Mouse (Mus musculus) c-Kit-positive CD71-positive TER-119-negative erythroid progenitor cells, embryonic 14.5 days (primary cell): Measurements from ENCODE around the gene Jchain.
A peak's percentile ranks its signal among the peaks of the same experiment; 100 is the strongest.
"Not testable (repeated sequence)": the region's sequence is repeated elsewhere in the genome, so short reads cannot be mapped to it uniquely, and the experiment has no call there.

ENCODE experiments used
- DNase-seq: peaks from one replicate; pipeline ENCODE4 v3.0.0-alpha.2; 2013; ENCODE audit warnings: low read depth

Jchain gene

DNA sequence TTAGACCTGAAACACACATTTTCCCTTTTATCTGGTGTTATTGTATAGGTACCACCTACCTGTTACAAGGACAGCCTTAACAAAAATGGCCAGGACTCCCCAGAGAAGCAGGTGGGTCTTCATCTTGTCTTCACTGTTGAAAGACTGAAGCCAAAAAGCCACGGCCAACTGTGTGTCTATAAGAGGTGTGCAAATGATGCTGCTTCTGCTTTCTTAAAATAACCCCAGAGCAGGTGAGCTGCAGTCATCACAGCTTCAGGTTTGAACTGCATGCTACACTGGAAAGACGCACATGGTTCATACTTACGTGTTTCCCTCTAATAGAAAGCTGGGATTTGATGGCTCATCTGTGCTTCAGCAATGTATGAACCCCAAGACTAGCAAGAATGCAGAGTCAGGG is at the start of gene Jchain:
Gene Jchain, minus strand, starts transcription at position 235 of the 400 bp plus-strand sequence.
- no peak for DNase-seq

DNA sequence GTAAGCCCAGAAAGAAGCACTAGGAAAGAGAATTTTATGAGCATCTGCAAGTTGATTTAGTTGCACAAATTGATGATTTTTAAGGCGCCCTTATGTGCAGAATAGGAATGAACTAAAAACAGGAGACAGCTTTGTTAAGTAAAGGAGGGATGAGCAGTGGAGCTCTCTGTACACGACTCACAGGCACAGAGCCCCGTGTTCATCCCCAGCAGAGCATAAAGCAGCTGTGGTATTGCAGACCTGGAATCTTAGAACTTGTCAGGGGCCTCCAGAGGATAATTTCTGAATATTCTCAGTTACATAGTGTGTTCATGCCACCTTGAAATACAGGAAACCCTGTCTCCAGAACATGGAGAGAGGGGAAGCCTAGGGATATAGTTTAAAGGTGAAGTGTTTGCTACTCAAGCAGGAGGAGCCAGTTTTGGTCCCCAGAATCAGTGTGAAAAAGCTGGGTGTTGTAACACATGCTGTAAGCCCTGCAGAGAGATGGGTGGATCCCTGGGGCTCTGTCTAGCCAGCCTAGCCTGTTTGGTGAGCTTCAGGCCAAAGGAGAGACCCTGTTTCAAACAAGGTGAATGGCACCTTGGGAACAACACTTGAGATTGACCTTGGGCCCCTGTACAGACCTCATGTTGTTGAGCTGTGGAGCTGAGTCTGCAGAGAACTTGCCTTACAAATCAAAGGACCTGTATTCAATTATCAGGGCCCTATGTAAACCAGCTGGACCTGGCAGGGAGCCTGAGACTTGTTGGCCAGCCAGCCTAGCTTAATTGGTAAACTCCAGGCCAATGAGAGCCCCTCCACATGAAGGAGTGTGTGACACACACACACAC is 48.0 kb upstream of the Jchain start:
- no peak for DNase-seq

DNA sequence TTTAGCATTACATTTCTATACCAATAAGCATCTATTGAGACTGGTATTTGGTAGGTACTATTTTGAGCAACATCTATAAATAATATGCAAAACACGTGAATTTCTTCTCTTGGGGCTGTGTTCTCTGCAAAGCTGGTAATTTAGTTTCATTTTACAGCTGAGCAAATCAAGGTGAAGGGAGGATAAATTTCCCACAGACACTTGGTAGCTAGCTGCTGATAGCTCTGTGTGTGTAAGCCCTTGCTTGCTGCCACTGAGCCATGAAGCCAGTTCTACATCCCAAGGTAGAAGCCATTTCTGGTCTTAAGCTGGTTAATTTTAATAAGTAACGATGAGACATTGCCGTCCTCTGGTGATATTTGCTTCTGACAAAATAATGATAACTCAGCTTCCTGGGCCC is 47.1 kb upstream of the Jchain start:
- no peak for DNase-seq

DNA sequence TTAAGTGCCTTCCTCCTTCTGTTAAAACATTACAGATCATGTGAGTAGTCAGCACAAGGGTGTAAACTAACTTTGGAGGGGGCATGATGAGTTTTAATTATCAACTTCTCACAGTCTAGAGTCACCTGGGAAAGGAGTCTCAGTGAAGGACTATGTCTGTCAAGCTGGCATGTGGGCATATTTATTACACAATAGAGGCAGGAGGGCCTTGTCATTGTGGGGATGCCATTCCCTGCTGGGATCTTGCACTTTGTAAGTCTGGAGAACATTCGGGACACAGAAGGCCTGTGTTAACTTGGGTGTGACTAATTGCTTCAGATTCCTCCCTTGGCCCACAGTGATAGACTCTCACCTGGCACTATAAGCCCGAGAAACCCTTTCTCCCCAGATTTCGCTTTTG is 41.9 kb upstream of the Jchain start:
- no peak for DNase-seq

DNA sequence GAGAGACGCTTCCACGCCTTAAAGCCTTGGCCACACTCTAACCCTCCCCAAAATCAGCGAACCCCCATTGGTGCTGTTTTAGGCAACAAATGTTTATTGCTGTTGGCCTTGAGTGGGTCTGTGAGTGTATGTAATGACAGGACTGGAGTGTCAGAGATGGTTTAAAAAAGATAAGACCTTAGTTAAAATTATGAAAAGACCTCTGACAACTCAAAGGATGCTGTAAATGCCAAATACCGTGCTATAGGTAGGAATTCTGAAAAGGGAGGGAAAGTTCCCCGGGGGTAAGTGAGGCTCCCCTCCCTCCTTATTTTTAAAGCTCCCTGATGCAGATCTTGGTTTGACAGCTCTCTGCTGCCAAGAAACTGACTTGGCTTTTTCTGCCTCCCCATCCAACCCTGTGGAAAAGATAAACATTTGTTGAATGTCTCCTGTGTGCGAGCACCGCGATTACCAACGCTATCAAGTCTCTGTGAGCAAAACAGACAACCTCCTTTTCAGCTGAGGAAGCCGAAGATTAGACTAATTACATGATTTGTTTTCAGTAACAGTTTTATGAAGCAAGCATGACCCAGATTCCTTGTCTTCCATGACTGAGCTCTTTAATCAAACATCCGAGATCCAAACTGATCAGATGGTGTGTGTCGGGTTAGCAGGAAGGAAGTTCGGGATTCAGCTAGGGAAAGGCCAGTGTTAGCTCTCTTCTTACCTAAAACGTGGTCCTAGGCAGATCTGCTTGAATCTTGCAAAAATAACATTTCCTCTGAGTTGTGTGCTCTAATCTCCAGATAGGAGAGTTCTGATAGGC is 38.5 kb upstream of the Jchain start:
- peak; percentile 65 for DNase-seq

DNA sequence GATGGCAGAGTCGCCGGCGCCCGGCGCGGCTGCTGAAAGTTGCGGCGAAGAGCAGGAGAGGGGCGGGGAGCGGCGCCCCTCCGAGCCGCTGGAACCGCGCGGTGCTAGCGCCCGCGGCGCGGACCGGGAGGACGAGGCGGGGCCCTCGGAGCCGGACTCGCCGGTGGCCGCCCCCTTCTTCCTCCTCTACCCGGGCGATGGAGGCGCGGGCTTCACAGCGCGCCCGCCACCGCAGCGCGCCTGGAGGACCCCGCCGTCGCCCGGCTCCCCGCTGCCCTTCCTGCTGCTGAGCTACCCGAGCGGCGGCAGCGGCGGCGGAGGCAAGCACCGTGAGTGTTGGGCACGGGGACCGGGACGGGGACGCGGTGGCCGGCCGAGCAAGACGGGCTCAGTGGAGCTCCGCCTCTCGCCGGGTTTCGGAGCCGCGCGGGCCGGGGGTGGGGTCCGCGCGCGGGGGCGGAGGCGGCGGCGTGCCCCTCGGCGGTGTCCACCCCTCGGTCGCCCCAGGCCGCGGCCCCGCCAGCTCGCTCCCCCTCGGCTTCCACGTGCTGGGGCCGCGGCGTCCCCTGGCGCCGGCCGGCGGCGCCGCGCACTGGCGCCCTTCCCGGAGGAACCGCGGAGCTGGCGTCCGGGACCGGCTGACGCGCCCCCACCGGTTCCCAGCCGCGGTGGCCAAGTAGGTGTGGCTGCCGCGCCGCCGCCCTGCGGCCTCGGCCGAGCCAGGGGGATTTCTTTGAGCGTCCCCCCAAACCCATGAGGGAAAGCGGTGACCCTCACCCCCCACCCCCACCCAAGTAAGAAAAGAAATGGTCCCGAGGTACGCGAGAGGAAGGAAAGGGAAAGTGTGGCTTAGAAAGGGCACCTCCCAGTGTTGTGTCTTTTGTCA is 37.7 kb upstream of the Jchain start:
- no peak for DNase-seq

DNA sequence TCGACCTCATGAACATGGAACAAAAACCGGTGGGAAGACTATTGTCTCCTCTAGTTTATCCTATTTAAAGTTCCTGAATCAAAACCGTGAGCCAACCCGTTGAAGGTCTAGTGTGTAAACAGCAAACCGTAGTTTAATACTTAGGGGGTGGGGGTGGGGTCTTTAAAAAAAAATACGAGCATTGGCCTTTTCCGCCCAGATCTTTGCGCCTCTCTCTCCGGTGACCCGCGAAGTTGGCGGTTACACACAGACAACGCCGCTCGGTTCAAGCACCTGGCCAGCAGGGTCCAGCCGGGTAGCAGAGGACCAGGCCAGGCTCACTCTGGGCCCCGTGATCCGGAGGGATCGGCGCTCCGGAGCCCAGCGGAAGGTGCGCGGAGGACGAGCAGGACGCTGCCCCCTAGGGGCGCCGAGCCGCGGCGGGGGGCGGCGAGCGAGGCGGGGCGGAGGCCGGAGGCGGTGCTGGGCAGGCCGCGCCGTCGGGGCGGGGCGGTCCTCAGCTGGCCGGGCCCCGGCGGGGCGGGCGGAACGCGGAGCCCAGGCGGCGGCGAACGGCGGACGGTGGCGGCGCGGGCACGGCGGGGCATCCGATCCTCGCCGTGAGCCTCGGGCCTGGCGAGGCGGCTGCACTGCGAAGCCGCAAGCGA is 36.9 kb upstream of the Jchain start, which contains the start of gene Rufy3:
Gene Rufy3, plus strand, starts transcription at position 540 of the 647 bp plus-strand sequence.
- DNase-seq: no peak

DNA sequence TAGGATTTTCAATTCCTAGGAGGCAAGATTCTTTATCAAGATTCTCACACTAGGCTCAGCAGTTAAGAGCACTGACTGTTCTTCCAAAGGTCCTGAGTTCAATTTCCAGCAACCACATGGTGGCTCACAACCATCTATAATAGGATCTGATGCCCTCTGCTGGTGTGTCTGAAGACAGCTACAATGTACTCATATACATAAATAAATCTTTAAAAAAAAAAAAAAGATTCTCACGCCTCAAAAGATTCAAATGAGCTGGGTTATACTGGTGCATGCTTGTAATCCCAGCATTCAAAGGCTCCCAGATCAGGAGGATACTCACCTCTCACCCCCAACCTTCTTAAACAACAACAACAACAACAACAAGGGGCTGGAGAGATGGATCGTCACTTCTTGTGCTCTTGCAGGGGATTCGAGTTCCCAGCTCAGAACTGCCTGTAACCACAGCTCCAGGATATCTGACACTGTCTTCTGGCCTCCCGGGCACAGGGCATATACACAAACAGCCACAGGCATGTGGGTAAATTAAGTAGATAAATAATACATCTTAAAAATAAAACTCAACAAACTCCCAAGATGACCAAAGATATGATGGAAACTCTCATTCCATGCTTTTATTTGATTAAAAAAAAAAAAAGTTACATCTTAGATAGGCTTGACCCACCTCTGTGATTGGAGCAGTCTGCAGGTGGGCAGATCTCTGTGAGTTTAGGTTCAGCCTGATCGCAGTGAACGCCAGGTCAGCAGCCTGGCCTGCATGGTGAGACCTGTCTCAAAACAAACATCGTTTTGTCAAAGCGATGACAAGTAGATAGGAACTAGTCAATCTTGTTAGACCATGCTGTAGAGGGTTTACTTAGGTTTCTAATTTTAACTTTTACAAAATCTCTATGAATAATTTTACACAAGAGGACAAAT is 35.4 kb upstream of the Jchain start:
- no peak for DNase-seq

DNA sequence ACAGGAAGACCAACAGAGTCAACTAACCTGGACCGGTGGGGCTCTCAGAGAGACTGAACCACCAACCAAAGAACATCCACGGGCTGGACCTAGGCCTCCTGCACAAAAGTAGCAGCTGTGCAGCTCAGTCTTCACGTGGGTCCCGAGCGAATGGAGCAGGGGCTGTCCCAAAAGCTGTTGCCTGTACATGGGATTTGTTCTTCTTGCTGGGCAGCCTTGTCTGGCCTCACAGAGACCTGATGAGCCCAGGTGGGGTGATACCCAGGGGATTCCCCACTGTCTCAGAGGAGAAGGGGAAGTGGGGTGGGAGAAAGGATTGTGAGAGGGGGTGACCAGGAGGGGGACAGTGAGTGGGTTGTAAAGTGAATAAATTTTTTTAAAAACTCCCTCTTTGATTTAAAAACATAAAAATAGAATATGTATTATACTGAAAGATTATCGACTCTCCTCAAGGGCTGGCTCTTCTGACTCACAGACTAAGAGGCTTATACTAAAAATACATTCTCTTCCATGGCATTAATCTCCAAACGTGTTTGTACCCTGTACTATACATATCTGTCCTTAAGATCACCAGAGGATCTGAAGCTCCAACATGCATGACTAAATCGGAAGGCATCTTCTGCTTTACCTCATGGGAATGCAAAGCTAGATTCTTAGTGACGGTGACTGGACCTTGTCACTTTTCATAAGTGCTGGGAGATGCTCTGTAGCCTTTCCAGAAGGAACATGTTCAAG is 33.6 kb upstream of the Jchain start:
- no peak for DNase-seq

DNA sequence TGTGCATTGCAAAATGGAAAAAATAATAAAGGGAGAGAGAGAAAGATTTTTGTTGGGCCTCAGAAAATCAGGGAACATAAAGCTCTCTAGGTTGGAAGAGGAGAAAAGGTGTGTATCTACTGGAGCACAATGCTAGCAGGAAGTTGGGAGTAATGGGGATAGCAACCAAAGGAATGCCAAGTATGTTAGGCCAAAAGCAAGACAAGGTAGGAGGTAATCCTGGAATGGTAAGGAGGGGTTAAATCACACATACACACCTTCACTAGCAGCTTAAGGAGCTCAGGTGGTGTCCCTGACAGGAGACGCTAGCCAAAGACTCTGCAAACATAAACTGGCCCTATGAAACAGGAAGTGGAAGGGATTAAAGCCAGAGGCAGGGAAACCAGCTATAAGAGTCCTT is 31.3 kb upstream of the Jchain start:
- DNase-seq: no peak

DNA sequence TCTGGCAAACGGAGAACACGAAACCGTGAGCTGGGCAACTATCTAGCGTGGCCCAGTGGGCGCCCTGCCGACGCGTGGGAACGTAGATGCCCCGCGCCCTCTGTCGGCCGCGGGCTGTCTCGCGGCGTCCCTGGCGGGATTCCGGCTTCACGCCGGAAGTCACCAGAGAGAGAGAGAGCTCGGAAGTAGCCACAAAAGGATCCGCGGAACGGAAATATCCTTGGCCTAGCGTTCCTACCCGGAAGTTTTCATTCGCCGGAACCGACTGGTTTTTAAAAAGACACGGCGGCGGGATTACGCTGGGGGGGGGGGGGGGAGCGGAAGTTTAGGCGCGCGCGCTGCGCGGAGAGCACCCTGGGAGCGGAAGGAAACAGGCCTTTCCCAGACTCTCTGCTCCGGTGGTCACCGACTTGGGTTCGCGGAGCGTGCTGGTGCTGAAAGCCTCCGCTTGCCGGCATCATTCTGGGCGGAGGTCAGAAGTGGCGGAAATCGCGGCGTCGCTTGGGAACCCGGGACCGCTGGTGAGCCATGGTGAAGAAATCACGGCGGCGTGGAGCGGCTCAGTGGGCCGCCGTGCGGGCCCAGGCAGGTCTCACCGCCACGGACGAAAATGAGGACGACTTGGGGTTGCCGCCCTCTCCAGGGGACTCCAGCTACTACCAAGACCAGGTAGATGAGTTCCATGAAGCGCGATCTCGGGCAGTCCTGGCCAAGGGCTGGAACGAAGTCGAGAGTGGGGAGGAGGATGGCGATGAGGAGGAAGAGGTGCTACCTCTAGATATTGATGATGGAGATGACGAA is 26.6 kb upstream of the Jchain start, which contains the start of gene Utp3:
Gene Utp3, plus strand, starts transcription at position 377 of the 801 bp plus-strand sequence.
- DNase-seq: peak; percentile 99

DNA sequence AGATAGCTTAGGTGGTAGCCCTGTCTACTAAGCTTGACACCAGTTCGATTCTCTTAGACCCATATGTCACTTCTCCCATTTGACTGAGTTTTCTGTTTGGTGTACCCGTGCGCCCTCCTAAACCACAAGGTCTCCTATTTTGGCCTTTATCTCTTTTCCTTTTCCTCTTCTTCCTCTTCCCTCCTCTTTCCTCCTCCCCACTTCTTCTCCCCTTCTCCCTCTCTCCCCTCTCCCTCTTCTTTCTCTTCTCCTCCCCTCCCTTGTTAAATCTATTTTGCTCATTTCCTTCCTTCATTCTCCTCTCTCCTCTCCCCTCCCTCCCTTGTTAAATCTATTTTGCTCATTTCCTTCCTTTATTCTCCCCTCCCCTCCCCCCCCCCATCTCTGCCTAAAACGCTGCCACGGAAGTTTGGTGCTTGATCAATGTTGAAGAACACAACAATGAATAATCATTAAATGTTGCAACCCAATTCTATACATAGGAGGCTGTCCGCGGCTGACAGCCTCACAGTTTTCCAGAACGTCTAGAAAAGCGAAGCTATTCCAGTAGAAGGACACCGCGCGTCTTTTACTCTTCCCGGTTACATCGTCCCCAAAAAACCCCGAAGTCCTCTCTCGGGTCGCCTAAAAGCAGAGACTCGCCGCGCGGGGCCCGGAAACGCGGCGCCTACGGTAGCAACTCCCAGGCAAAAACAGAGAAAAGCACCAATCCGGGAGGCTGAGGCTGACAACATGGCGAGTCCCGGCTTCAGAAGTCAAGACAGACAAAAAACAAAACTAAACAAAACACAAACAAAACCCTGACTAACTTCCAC is 25.8 kb upstream of the Jchain start:
- no peak for DNase-seq

DNA sequence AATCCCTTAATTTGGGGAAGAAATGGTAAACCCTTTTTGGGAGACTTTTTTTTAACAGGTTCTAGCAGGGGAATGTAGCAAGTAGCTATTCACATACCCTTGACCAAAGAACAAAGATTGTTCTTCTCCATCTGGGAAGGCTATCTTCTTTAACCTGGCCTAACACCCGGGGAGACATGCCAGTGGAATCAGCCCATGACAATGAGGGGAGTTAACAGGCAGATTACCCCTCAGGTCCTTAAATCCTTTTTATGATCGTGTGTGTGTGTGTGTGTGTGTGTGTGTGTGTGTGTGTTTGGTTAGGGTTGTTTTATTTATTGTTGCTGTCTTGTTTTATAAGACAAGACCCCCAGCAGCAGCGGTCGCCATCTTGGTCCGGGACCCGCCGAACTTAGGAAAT is 17.8 kb upstream of the Jchain start:
- no peak for DNase-seq

DNA sequence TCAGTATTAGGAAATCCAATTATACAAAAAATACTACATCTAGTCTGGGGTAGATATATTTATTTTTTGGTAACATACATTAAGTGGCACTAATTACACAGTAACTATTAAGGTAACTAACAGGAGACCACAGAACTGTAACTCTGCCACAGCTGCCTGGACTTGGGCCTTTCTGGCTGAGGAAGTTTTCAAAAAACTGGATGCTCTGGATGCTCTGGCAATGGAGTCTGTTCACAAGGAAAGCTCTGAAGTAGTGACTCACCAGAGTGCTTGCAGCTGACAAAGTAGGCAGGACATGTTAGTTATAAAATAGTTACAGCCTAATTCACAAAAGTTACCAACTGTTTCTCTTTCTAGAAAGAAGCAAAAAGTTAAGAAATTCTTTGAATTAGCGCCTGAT is 16.7 kb upstream of the Jchain start:
- DNase-seq: not testable (repeated sequence)

DNA sequence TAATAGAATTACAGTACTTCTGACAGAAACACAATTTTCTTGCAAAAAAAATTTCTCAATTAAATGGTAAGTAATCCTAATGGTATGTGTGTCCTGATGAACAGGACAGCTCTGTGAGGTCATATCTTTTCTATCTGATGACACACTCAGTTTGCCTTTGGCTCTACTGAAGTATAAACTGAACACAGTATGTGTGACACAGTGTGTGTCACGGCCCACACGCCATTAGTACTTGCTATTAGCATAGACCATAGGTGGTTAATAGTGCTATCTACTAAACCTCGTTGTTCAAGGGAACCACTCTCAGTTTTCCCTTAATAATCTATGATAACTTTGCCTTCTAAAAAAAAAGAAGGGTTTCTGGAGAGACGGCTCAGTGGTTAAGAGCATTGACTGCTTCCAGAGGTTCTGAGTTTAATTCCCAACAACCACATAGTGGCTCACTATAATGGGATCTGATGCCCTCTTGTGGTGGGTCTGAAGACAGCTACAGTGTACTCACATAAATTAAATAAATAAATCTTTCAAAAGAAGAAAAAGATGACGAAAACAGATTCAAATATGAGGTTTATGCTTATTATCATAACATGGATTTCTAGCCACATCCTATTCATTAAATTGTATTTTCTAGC is 15.1 kb upstream of the Jchain start:
- DNase-seq: no peak

DNA sequence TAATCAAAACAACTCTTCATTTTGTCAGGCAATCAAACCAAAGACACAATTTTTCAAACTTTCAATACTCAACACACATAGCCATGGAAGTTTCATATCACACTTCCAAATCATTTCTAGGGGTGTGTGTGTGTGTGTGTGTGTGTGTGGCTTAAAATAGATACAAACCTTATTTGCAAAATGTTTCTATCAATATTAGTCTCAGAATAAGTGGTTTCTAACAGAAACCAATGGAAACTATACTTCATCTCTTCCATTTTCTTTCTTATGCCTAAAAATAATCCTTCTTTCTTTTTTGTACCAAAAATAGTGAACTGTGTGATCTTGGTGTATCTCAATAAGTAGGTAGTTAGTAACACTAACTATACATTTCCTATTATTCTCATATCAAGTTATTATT is 13.2 kb upstream of the Jchain start:
- no peak for DNase-seq

DNA sequence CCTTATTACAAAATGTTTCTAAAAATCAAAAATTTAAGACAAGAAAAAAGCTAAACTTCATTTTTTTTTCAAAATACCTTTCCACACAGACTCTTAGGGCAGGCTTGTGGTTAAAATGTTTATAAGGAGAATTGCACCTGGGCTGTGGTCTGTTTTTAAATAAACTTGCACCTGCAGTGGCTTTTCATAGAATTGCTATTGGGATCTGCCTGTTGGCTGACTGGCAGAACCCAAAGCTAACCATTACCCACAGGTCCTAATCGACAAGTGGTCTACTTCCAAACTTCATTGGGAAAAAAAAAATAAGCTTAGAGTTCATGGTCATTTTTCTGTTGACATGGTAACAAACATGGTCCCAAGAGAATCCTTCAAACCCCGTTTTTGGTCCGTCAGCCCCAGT is 7.0 kb upstream of the Jchain start:
- DNase-seq: no peak

DNA sequence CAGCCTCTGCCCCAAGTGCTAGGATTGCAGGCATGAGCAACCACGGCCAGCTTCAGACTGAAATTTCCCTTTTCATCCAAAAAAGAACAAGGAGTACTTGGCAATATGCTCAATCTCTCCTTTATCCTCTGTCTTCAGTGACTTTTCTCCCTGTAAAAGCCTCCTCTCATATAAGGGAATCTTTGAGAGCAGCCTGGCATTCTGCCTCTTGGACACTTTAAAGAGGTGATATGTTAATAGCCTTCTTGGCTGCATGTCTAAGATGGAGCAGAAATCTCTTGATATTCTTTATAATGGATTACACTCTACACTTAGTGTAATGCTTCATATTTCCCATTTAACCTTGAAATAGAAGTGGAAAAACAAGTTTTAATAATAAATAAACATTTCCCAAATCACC is 3.2 kb upstream of the Jchain start:
- no peak for DNase-seq
